Mouse (Mus musculus) layer of hippocampus, postnatal 14 days (tissue): Measurements from ENCODE around the gene Lrrc58. TPM values are rescaled to one million over a fixed set of nuclear protein-coding genes. Genes with fewer than 3 reads are reported as not detected.

Experiments
- DNase-seq, 2 experiments: peaks; one replicate each; pipeline ENCODE4 v3.0.0; 2021 to 2022; ENCODE audit warnings: low spot score in 2 of 2, mixed read lengths in 1 of 2
- long read RNA-seq, 2 experiments: library from polyadenylated mRNA; stranded (forward); transcript quantifications; one replicate each; pipeline ENCODE4 v2.0.0; 2021
- total RNA-seq, 2 experiments: library from RNA; stranded (reverse); gene quantifications; 2 replicates each; pipeline ENCODE4 v1.2.3; 2021

Lrrc58 gene
- total RNA-seq, result 100 to 1,000 TPM; 123 to 140 TPM
- long read RNA-seq, experiment 1, full-length matches to known transcripts, result 7 of 16 reads
- long read RNA-seq, experiment 1, partial matches to known transcripts, result 0 of 16 reads
- long read RNA-seq, experiment 1, other reads (novel, unspliced or antisense), result 9 of 16 reads
- long read RNA-seq, experiment 2, full-length matches to known transcripts, result 6 of 19 reads
- long read RNA-seq, experiment 2, partial matches to known transcripts, result 0 of 19 reads
- long read RNA-seq, experiment 2, other reads (novel, unspliced or antisense), result 13 of 19 reads

DNA sequence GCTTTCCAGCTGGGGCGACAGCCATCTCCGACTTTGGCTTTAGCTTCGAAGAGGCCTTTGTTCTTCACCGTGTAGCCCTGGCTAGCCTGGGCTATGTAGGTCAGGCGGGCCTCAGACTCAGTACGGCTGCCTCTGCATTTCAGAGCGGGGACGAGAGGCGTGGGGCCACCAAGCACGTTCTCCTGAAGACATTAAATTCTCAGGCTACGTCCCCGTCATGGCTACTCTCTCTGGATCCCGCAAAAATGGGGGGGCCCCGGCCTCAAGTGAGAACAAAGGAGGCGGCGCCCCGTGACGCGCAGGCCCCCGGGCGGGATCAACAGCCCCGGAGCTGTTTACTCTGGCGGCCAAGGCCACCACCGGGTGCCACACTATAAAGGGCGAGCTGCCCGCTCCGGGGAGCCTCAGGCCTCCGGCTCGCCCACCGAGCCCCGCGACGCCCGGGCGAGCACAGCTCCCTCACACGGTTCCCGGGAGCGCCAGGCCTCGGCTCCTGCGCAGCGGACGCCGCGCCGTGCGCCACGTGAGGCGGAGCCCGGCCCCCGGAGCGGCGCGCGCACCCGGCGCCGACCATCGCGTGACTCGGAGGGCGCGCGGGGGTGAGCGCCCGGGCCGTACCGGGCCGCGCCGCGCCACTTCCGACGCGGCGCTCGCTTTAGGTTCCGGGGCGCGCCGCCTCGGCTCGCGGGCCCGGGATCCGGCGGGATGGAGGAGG is at the start of gene Lrrc58:
TSS of gene Lrrc58 (plus strand) at position 599 of the 715 bp plus-strand sequence.
- peak; percentile 84 to 89 for DNase-seq

DNA sequence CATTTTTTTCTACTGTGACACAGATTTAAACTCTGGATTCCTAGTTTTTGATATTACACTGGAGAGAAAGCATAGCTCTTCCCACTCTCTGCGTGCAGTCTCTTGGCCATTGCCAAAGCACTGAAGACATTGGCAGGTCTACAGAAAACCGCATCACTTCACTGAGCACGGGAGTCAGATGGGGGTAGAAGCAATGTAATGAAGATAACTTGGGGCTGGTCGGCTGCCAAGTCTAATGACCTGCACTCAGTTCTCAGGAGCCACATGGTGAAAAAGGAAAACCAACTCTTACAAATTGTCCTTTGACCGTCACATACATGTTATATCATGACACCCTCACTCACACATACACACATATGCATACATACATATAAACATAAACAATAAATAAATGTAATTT is 44.2 kb upstream of the Lrrc58 start:
- DNase-seq, result no peak

DNA sequence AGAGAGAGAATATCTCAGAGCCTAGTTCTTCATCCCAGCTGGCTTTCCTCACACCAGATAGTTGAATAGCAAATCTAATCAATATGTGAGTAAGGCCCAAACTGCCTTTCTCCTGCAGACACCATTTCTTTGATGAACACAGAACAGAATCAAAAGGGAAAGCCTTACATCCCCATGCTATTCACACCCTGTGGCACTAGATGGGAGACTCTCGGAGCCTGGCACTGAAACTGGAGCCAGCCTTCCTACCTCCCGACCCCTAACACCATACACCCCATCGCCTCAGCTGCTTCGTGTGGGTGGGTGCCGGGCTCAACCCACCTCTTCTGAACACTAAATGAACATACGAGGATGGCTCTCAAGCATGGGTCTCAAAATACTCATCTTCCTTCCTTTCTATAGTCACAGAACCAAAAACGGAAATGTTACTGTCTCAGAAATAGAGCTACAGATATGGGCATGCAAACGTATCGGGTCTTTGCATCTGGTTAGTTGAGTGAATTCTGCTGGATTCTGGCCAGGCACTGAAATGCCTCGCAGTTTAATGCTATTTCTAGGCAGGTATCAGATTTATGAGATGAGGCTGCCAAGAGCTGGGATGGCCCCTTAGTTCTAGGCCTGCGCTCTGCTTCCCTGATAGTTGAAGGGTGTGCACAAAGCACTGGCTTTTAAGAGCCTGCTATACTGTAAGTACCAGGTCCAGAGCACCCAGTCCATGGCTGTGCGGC is 43.2 kb upstream of the Lrrc58 start:
- no peak for DNase-seq

DNA sequence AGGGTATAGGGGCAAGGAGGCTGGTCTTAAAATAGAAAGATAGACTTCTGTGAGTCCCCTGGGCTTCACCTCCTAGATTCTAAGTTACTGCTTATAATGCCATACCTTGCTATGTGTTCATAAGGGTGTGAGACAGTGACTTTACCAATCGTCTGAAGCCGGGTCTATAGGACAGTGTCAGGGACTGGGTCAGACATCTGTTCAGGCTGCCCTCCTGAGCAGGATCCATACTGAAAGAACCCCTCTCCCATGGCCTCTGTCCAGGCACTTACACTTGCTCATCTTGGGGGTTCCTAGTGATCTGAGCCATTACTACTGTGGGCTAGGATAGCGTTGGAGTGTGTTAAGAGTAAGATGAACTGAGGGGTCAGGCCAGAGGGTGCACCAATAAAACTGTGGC is 41.9 kb upstream of the Lrrc58 start:
- DNase-seq, result no peak

DNA sequence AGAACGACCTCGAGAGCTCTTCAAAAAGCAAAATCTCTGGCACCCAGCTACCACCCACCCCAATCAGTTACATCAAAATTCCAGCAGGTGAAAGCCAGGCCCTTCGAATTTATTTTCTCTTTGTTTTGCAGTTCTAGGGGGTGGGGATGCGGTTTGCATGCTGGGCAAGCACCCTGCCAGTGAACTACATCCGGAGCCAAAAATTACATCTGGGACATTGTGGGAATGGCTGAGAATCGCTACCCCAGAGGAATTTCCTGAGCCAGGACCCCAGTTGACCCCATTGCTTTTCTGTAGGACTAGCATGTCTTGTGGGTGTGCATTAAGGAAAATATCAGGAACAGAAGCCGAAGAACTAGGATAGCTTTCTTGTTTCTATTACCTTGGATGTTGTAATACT is 37.1 kb upstream of the Lrrc58 start:
- DNase-seq, result no peak

DNA sequence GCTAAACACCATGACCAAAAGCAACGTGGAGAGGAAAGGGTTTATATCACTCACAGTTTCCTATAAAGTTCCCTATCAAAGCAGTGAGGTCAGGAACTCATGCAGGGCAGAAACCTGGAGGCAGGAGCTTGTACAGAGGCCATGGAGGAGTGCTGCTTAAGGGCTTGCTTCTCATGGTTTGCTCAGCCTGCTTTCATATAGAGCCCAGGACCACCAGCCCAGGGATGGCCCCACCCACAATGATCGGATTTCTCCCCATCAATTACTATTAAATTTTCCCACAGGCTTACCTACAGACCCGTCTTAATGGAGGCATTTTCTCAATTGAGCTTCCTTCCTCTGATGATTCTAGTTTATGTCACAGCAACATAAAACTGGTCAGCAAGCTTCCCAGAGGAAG is 30.6 kb upstream of the Lrrc58 start:
- DNase-seq, result no peak

DNA sequence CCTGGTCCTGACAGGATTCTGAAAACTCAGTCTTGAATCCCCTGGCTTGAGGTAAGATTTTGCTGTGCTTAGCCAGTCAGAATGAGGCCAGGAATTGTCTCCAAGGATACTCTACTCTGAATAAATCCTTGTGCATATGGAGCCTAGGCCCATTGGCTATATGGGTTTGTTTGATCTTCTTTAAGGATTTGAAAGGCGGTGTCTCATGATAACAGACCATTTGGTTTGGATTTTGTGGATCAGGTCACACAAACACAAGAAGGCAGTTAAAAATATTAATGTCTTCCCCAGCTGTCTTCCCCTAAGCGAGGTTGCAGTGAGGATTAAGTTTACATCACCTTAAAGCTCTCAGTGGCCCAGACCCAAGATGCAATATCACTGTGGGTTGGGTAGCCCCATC is 25.8 kb upstream of the Lrrc58 start:
- no peak for DNase-seq

DNA sequence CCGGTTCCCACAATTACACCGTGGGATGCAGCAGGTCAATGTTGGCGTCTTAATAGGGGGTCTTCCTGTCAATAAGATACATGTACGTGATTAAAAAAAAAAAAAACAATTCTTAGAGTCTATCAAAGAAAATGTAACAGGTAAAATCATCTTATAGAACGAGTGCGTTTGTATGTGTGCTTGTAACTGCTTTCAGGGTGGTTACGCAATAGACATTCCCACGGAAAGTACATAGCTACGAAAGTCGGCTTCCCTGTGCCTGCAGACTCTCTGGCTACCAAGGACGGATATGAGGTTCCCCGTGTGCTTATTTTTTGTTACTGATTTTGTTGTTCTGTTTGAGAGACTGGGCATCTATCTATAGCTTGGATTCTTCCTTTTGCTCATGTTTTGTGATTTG is 24.4 kb upstream of the Lrrc58 start:
- no peak for DNase-seq

DNA sequence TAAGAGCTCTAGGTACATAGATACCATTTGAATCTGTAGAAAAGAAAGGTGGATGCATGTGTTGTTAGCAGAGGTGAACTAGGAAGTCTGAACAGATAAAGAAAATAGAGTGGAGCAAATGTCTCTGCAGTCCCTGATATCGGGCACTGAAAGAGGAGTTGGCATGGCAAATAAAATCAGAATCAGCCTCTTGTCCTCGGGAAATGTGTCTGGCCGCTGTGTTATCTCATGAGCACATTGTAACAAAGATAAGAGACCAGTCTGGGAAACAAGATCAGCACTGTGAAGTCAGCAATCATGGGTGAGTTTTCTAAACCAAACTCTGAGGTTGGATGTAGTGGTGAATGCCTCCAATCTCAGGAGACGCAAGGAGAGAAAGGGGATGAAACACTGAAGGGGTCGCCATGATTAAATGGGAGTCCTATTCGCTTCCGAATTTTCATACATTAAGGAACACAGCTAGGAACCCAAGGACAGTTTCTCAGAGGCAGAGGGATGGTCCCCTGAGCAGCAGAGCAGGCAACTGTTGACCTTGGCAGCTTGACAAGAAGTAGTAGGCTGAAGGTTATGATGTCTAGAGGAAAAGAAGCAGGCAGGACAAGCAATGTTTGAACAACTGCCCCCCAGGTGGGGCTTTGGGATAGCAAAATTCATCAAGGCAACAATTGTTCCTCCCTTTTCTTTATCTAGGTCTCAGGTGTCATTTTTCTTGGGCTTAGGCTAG is 22.8 kb upstream of the Lrrc58 start:
- no peak for DNase-seq

DNA sequence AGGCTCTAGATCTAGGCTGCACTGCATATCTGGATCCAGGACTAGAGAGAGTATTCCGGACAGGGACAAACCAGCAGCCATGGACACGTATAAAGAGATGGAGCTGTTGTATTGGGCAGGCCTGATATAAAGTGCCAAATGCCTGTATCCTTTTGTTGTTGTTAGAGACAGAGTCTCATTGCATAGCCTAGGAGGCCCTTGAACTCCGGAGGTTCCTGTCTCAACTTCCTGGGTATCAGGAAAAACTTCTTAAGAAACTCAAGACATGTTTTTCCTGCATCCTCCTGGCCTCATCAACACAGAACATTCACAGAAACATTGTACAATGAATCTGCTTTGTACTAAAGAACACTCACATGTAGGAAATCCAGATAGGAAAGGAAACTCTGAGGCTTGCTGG is 21.1 kb upstream of the Lrrc58 start:
- no peak for DNase-seq

DNA sequence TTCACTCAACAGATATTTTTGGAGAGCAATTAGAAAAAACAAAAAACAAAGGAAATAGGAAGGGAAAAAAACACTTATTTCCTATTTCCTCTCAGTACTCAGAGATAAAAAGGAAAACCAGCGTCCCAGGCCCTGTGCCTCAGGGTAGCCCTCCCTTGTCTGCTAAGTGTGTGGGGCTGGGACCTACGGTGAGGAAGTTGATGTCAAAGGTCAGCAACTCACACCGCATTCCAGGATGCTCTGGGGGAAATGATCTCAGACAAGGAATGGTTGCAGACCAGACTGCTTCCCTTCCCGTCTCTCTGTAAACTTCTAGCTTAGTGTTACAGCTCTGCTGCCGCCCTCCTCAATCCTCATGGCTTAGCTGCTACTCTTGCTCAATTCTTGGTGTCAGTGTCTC is 16.8 kb upstream of the Lrrc58 start:
- DNase-seq, result no peak

DNA sequence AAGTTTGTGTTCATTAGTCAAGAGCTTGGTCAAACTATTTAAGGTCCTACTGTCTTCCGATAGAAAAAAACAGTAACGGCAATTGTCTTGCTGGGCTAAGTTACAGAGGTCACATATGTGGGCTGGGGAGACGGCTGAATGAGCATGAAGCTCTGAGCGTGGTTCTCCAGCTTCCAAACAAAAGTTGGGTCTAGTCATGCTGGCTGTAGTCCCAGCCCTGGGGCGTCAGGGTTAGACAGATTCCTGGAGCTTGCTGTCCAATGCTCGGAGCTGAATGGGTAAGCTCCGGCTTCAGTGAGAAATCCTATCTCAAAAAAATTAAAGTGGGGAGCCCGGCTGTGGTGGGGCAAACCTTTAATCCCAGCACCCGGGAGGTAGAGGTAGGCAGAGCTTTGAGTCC is 14.9 kb upstream of the Lrrc58 start:
- DNase-seq, result no peak

DNA sequence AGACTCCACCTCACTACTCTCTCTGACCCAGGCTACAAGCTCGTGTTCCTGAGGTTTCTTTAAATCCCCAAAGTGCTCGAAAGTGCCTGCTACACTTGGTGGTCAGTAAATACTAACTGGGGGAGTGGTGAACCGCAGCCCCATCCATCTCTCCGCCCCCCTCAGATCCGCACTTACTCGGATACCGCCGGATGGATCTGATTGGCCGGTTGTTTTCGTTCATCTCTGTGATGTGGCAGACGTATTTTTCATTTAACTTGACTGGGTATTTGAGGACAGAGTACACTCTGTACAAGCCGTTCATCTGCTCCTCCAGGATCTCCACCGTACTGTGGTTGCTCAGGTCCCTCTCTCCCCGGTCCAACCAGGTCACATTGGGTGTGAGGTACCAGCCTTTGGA is 14.1 kb upstream of the Lrrc58 start:
- no peak for DNase-seq

DNA sequence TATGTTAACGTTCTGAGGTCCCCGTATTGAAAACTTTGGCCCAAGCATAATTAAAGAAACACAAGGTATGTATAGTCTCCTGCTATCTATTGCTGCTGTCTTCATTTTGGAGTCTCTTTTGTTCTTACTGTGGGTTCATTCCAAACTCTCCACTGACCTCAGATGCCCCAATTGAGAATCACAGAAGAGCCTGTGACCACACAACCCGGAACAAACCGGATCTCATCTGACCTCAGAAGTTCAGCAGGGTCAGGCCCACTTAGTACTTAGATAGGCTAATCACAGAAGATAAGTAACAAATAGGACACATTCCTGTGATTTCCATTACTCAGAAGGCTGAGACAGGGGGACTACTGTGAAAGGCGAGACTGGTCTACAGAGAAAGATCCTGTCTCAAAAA is 13.6 kb upstream of the Lrrc58 start:
- no peak for DNase-seq

DNA sequence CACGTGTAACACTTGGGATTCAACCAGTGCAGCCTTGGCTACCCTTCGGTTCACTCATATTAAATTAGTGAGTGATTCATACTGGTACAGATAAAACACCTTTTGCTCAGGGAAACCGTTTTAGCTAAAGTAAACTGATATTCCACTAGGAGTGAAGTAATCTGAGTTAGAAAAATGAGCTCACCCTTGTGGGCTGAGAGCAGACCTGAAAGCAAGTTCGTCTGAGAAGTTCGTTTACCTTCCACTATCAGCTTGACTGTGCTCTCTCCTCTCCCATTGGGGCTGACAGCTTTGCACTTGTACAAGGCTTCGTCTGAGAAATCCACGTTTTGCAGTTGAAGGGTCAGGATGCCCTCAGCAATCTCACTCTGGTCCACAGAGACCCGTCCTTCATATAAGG is 12.6 kb upstream of the Lrrc58 start:
- DNase-seq, result no peak

DNA sequence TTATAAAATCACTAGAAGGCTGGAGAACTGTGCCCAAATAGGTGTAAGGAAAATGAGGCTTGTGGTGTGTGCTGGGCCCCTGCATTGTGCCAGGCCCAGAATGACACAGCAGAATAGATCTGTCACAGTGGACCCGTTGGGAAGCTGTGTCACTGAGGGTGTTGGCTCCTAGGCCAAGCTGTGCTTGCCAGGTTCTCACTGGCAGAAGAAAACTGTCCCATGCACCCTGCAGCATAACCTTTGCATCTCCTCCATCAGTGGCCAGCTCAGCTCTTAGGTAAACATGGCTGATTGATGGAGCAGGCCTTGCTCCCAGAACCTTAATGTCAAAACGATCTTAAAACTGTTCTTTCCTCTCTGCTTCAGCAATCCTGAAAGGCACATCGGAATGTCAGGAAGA is 11.9 kb upstream of the Lrrc58 start:
- DNase-seq, result no peak

DNA sequence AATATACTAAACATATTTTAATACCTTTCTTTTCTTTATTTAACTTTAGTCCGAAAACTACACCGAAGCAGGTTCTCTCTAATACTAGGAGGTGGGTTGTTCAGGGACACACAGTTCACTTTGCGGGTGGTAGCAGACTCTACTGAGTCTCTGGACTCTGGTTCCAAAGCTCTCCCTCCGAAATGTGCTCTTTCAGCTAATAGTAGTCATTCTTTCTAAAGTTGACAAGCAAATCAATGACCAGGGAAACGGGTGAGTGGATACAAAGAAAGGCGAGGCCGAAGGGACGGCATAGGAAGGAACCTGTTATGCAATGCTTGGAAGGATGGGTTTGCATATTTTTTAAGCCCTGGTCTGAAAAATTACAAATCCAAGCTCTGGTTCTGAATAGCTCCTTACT is 10.7 kb upstream of the Lrrc58 start:
- DNase-seq, result no peak

DNA sequence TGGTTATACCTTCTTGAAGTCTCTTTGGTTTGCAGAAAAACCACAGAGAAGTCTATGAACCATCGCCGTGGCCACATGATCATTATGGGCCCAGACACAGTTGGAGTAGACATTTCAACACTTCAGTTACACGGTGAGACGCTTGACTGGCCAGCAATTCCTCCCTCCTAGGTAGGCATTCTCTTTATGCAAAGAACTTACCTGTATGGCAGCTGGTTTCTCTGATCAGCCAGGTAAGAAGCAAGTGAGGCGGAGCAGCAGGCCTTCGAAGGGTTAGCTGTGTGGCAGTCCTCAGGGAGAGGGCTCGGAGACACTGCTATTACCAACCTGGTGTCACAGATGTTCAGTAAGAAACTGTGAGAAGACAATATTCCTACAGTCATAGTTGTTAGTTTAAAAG is 8.0 kb upstream of the Lrrc58 start:
- no peak for DNase-seq

DNA sequence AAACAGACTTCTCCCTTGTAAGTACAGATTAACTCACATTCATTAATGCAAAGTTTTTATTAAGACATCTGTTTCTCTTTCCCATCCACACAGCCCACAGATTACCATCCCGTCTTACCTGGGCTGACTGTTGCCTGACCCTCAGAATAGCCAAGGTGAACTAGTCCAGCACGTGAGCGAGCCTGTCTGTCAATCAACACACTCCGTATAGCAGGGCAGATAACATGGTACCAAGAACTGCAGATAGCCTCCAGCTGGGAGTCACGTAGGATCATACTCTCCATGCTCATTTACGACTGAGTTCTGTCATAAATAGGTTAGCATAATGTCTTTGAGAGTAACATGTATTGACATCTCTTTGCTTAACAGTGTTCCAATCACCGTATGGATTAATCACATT is 7.2 kb upstream of the Lrrc58 start, which contains the start of gene Gm36028:
TSS of gene Gm36028 (minus strand) at position 118 of the 400 bp plus-strand sequence.
- no peak for DNase-seq

DNA sequence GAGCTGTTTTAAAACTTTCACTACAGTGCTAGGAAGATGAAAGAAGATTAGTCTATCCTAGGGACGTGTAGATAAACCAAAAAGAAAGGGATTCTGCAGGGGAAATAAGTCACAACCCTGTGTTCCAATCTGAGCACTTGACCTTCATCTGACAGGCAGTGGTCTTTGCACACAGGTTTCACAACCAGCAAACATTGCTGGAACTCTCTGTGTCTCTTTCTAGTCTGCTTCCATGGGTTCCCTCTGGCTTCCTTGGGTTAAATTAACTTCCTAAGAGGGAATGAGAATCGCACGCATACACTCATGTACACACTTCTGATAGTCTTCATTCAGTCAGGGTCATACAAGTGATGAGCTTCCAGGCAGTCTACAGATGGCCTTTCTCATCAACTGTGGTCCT is 4.3 kb upstream of the Lrrc58 start:
- DNase-seq, result no peak

DNA sequence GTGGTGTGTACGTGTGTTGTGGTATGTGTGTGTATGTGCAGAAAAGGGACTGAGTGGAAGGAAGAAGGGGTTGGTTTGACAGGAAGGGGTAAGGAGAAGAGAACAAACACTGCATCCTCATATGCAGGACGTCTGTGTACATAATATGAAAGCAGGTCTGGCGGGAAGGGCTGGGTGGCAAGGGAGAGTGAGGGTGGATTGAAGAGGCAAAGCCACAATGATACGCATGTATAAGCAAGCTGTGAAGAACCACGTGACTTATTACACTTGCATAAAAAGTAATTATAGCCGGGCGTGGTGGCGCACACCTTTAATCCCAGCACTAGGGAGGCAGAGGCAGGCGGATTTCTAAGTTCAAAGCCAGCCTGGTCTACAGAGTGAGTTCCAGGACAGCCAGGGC is 2.3 kb upstream of the Lrrc58 start:
- no peak for DNase-seq
